Mouse (Mus musculus) thymus, adult 2 months (tissue): ENCODE measurements around the gene Kif21a. TPM values are rescaled to one million over a fixed set of nuclear protein-coding genes. Genes with fewer than 3 reads are reported as not detected.
A peak's percentile ranks its signal among the peaks of the same experiment; 100 is the strongest.

Source experiments
- DNase-seq: peaks from one replicate; pipeline ENCODE4 v3.0.0; 2021
- H3K27ac ChIP-seq: fragments of 200-500 bp; 2 replicates; pipeline ENCODE4 v1.5.1; 2012; ENCODE audit warnings: low read length, control low read depth; ENCODE audit not compliant: control insufficient read depth, insufficient read depth
- H3K27me3 ChIP-seq: fragments of 200-500 bp; 2 replicates; pipeline ENCODE4 v1.6.1; 2012; ENCODE audit warnings: mild to moderate bottlenecking, low read length, moderate library complexity, mixed read lengths; ENCODE audit not compliant: control insufficient read depth, insufficient read depth
- H3K36me3 ChIP-seq: fragments of 200-500 bp; 2 replicates; pipeline ENCODE4 v1.6.1; 2012; ENCODE audit warnings: mild to moderate bottlenecking, low read length, moderate library complexity; ENCODE audit not compliant: control insufficient read depth, insufficient read depth
- H3K4me1 ChIP-seq: fragments of 200-500 bp; replicated peaks from 2 replicates; pipeline ENCODE4 v1.6.1; 2012; ENCODE audit warnings: low read length; ENCODE audit not compliant: control insufficient read depth, insufficient read depth
- H3K4me3 ChIP-seq: fragments of 200-500 bp; 2 replicates; pipeline ENCODE4 v1.5.1; 2012; ENCODE audit warnings: mild to moderate bottlenecking, low read length, control low read depth, moderate library complexity; ENCODE audit not compliant: control insufficient read depth, insufficient read depth
- CTCF ChIP-seq: fragments of 200-500 bp; IDR thresholded peaks from 2 replicates; pipeline ENCODE4 v1.5.1; 2012; ENCODE audit warnings: mild to moderate bottlenecking, control low read depth, low read length, moderate library complexity, borderline replicate concordance; ENCODE audit not compliant: control insufficient read depth, poor library complexity, insufficient read depth; ENCODE audit errors: extremely low read depth
- POLR2A ChIP-seq: fragments of 200-500 bp; IDR thresholded peaks from 2 replicates; pipeline ENCODE4 v1.6.1; 2012; ENCODE audit warnings: mild to moderate bottlenecking, low read length, control low read depth, moderate library complexity; ENCODE audit not compliant: control insufficient read depth, poor library complexity, insufficient read depth; ENCODE audit errors: extremely low read depth
- WGBS: fragments of 180-500 bp; shearing (Covaris S2); methylation state at CpG from one replicate; pipeline ENCODE4 v1.1.7; 2018; 5-methylcytosine and 5-hydroxymethylcytosine counted together
- polyA plus RNA-seq: library from polyadenylated mRNA; depleted of rRNA; stranded (reverse); fragments of >200 nt; gene quantifications from 2 replicates; pipeline ENCODE4 v1.2.3, GENCODE M21; 2012; rRNA removed

Gene Kif21a
- 1.5 and 1.9 TPM in 2 replicates for polyA plus RNA-seq

DNA sequence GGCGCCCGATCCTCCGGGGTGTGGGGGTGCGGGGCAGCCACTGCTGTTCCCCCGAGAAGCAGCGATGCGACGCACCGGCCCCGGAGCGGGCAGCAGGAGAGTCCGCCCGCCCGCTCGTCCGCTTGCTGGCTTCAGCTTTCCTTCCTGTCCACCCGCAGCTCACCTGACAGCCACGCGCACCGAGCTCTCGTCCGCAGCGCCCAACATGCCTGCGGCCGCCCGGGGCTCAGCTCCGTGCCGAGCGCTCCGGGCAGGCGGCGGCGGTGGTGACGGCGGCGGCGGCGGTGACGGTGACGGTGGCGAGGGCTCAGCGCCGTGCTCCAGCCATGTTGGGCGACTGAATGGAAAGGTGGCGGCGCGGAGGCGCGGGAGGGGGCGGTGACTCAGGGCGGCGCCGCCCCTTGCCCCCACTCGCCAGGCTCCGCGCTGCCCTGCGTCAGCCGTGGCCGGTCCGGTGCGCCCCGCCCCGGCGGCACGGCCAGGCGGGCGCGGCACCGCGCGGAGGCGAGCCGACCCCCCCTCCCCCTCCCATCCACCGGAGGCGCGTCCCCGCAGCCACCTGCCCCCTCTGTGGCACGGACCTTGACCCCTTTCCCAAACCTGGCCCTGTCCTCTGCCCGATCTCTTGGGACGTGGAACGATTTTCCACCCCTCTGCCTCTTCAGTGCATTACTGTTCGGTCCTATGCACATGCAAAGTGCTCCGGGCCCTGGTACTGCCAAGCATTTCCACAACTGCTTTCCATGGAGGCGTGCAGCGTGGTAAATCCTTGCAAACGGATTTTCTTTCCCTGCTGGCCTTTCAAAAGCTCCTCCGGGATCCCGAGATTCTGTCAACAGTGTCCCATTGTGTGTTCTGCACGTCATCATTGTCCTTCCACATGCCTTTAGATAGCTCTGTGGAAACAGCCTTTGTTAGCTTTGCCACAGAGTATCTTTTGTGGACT lies at the start of gene Kif21a:
TSS of gene Kif21a (minus strand) at position 453 of the 946 bp plus-strand sequence.
- 6% methylated on average over 82 of the region's 89 CpGs for WGBS
- peak within 1 kb of the TSS; percentile 32 for H3K4me3 ChIP-seq
- no peak within 1 kb of the TSS for H3K27ac ChIP-seq
- TF ChIP-seq POLR2A (no peak), CTCF (no peak)
- H3K36me3 ChIP-seq: no peaks in the 10 kb centered on the region
- no peaks in the 10 kb centered on the region for H3K4me1 ChIP-seq
- peak; percentile 2 for DNase-seq
- H3K27me3 ChIP-seq: no peaks in the 10 kb centered on the region; the same call in 1 of the 2 replicates

DNA sequence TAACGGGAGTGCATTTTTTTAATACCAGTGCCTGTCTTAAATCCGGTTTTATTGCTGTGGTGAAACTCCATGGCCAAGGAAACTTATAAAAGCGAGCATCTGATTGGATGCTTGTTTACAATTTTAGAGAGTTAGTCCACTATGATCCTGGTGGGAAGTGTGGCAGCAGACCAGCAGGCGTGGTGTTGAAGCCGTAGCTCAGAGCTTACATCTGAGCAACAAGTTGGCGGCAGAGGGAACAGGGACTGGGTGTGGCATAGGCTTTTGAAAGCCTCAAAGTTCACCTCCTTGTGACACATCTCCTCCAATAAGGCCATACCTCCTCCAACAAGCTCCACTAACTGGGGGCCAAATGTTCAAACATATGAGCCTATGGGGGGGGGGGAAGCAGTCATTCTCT lies 46.9 kb upstream of the Kif21a start:
- TF ChIP-seq POLR2A: no peak
- TF ChIP-seq CTCF: no peak
- no peaks in the 10 kb centered on the region for H3K27me3 ChIP-seq
- no peak for DNase-seq
- no peaks in the 10 kb centered on the region for H3K36me3 ChIP-seq
- no peaks in the 10 kb centered on the region for H3K4me1 ChIP-seq
- no peak overlapping the region for H3K27ac ChIP-seq
- 92% methylated on average over 6 of the region's 6 CpGs for WGBS
- H3K4me3 ChIP-seq: no peak overlapping the region

DNA sequence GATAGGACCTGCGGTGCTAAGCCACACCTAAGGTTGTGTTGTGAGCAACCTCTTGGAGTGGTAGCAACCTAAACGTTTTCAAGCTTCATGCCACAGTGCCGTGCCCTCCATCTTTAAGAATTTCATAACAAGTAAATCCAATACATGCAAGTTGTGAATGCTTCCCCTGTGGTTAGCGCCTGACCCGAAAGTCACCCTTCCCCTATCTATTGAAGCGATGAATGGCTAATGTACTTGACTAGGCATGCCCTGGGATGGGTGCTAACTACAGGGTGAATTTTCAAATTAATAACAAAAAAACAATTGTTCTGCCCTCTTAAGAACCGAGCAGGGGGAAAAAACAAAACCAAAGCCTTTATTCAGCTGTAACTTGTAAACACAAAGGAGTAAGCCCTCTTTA lies 39.7 kb upstream of the Kif21a start:
- H3K4me1 ChIP-seq: no peaks in the 10 kb centered on the region
- 92% methylated on average over 7 of the region's 7 CpGs for WGBS

DNA sequence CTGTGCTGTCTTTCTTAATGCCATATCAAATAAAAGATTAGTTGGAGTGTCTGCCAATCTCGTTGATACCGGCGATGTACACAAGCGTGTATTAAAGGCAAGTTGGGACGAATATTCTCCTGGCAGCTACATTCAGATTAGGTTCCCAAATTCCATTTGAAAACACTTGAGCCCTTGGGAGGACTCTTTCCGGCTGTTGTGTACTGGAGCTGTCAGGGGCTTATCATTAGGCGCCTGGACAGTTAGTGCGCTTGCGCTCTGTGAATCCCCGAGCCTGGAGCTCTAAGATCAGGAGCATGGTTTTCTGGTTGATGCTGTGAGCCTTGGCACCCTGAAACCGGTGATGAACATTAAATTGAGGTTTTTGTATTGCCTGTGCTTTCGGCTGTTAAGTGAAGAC lies 38.3 kb upstream of the Kif21a start:
- no peaks in the 10 kb centered on the region for H3K4me1 ChIP-seq
- H3K4me3 ChIP-seq: no peak overlapping the region
- no peaks in the 10 kb centered on the region for H3K36me3 ChIP-seq
- H3K27me3 ChIP-seq: no peaks in the 10 kb centered on the region
- no peak for DNase-seq
- WGBS: 95% methylated on average over 12 of the region's 12 CpGs
- no peak for TF ChIP-seq POLR2A
- no peak for TF ChIP-seq CTCF
- H3K27ac ChIP-seq: no peak overlapping the region

More for the DNA sequence above, 39.7 kb upstream of the Kif21a start:
- H3K4me3 ChIP-seq: no peak overlapping the region
- H3K27me3 ChIP-seq: no peaks in the 10 kb centered on the region
- no peak for TF ChIP-seq CTCF
- no peak for TF ChIP-seq POLR2A
- no peak overlapping the region for H3K27ac ChIP-seq
- DNase-seq: no peak
- H3K36me3 ChIP-seq: no peaks in the 10 kb centered on the region

DNA sequence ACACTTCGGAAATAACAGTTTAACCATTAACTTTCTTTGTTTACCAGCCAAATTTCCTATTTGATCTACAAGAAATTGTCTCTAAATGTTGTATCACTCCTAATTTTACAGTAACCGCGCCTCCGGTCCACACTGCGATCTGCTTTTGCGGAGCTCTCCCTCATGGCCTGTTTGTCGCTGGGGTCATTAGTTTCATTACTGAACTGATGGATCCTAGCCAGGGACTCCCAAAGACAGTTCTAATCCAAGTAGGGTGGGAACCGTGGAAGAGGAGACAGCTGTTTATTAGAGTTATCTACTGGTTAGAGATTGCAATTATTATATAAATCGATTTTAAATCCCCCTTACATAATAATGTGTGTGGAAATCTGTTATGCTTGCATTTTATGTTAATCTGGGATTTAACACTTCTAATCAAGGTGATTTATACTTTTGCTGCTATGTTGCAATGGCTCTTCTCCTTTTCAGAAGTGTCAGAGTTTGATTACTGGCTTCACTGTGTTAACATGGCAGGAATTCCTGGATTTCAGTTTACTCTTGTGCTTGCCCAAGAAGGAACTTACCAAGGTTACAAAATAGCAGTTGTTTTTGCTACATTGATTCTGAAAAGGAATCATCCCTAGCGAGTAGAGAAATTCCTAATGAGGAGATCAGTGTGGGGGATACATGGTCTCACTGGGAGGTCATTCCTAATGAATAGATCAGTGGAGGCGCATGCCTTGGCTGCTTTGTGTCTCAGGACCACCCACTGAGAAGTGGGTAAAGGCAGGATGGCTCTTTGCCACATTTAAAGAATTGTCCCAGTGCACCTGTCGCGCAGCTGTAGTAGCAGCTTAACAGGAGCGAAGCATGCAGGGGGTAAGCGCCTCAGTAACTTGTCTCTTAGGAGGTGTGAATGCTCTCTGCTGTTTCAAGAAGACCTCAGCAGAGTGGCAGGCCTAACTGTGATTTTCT lies 28.0 kb upstream of the Kif21a start:
- no peaks in the 10 kb centered on the region for H3K27me3 ChIP-seq
- TF ChIP-seq POLR2A (no peak), CTCF (no peak)
- no peak overlapping the region for H3K4me3 ChIP-seq
- WGBS: 67% methylated on average over 15 of the region's 15 CpGs
- no peak for DNase-seq
- no peaks in the 10 kb centered on the region for H3K36me3 ChIP-seq
- no peaks in the 10 kb centered on the region for H3K4me1 ChIP-seq
- H3K27ac ChIP-seq: no peak overlapping the region

DNA sequence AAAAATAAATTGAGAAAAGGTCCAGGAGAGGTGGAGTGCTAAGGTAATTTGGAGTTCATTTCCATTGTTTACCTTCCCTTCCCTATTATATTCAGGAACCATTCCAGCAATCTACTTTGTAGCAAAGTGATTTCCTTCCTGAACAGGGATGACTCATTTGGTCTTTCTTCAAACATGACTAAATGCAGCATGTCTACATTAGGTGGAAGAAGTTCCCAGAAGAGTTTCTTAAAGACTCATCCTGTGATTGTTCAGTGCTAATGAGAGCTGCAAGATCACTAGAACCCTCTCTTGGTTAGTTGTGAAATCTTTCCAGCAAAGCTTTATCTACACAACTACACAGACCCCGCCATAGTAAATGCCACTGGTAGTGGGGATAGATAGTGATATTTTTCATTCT lies 22.7 kb upstream of the Kif21a start:
- Histone ChIP-seq H3K27me3 (no peaks in the 10 kb centered on the region), H3K27ac (no peak overlapping the region), H3K4me1 (no peaks in the 10 kb centered on the region), H3K4me3 (no peak overlapping the region), H3K36me3 (no peaks in the 10 kb centered on the region)
- no peak for DNase-seq
- WGBS: 95% methylated on average over 1 of the region's 1 CpGs
- TF ChIP-seq CTCF: no peak
- TF ChIP-seq POLR2A: no peak
